Mouse (Mus musculus) forebrain, embryonic 16.5 days (tissue): ENCODE measurements around the gene Avpr1b. TPM values are rescaled to one million over a fixed set of nuclear protein-coding genes. Genes with fewer than 3 reads are reported as not detected.
"Not testable (repeated sequence)": the region's sequence is repeated elsewhere in the genome, so short reads cannot be mapped to it uniquely, and the experiment has no call there.

Source experiments
- ATAC-seq: fragments of 200-750 bp; cut with Nextera tagmentation; 2 replicates; pipeline ENCODE4 v1.8.0; 2017; ENCODE audit warnings: mild to moderate bottlenecking, moderate library complexity
- H3K27ac ChIP-seq: fragments of 300-500 bp; sonication (generic); 2 replicates; pipeline ENCODE4 v1.5.1; 2014; ENCODE audit warnings: low read length, control low read depth
- H3K27me3 ChIP-seq: fragments of 300-500 bp; sonication (generic); replicated peaks from 2 replicates; pipeline ENCODE4 v1.6.1; 2014; ENCODE audit warnings: low read length; ENCODE audit not compliant: control insufficient read depth, insufficient read depth
- H3K36me3 ChIP-seq: fragments of 300-500 bp; sonication (generic); 2 replicates; pipeline ENCODE4 v1.6.1; 2014; ENCODE audit not compliant: control insufficient read depth, insufficient read depth
- H3K4me1 ChIP-seq: fragments of 300-500 bp; sonication (generic); replicated peaks from 2 replicates; pipeline ENCODE4 v1.6.1; 2014; ENCODE audit warnings: low read length; ENCODE audit not compliant: control insufficient read depth, insufficient read depth
- H3K4me2 ChIP-seq: fragments of 300-500 bp; sonication (generic); 2 replicates; pipeline ENCODE4 v1.6.1; 2014; ENCODE audit warnings: mild to moderate bottlenecking, low read length, control low read depth
- H3K4me3 ChIP-seq: fragments of 300-500 bp; sonication (generic); replicated peaks from 2 replicates; pipeline ENCODE4 v1.5.1; 2014; ENCODE audit warnings: mild to moderate bottlenecking, low read length, control low read depth
- H3K9ac ChIP-seq: fragments of 300-500 bp; sonication (generic); replicated peaks from 2 replicates; pipeline ENCODE4 v1.6.1; 2014; ENCODE audit warnings: low read depth, low read length, control low read depth
- H3K9me3 ChIP-seq: fragments of 300-500 bp; sonication (generic); 2 replicates; pipeline ENCODE4 v1.6.1; 2016; ENCODE audit warnings: low read length; ENCODE audit not compliant: control insufficient read depth
- WGBS: fragments of 180-500 bp; shearing (Covaris S2); extraction: QIAGEN DNeasy Blood & Tissue Kit; methylation state at CpG from one replicate; pipeline ENCODE4 v1.1.7; 2014; 5-methylcytosine and 5-hydroxymethylcytosine counted together
- polyA plus RNA-seq: library from polyadenylated mRNA; unstranded; fragments of >200 nt; fragmentation: Nextera tagmentation; extraction: Ambion mirVana; gene quantifications from 2 replicates; pipeline ENCODE4 v1.2.1, GENCODE M21; 2015

Avpr1b gene
- polyA plus RNA-seq, 1 experiment from 2014 or later, result not detected

- Histone ChIP-seq H3K4me1 (no peaks in the 10 kb centered on the region), H3K4me3 (no peak overlapping the region), H3K27ac (no peak overlapping the region), H3K9me3 (no peaks in the 10 kb centered on the region), H3K4me2 (no peak overlapping the region), H3K9ac (no peak overlapping the region), H3K36me3 (no peaks in the 10 kb centered on the region), H3K27me3 (no peaks in the 10 kb centered on the region)
- 89% methylated on average over 6 of the region's 6 CpGs for WGBS
- ATAC-seq, result no peak
Observed at GRCm38 (mm10) chr1:131614641-131615040, 15.6 kb downstream of the Avpr1b start.

DNA sequence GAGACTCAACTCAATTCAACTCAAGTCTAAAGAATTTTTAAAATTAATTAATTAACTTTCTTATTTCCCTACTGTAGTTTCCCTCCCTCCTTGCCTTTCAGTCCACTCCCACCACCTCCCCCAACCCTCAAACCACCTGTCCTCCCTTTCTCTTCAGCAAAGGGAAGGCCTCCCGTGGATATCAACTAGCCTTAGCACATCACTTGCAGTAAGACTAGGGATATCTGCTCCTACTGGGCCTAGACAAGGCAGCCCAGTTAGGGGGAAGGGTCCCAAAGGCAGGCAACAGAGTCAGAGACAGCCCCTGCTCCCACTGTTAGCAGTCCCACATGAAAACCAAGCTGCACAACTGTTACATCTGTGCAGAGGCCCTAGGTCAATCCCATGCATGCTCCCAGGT is 17.1 kb downstream of the Avpr1b start:
- Histone ChIP-seq H3K36me3 (no peaks in the 10 kb centered on the region), H3K27ac (no peak overlapping the region), H3K9ac (no peak overlapping the region), H3K27me3 (no peaks in the 10 kb centered on the region), H3K4me3 (no peak overlapping the region), H3K9me3 (no peaks in the 10 kb centered on the region), H3K4me1 (no peaks in the 10 kb centered on the region), H3K4me2 (no peak overlapping the region)
- ATAC-seq, result no peak
- 76% methylated on average over 1 of the region's 1 CpGs for WGBS

- Histone ChIP-seq H3K4me3 (no peak overlapping the region), H3K36me3 (no peaks in the 10 kb centered on the region), H3K4me1 (no peaks in the 10 kb centered on the region), H3K27me3 (no peaks in the 10 kb centered on the region), H3K9ac (no peak overlapping the region), H3K4me2 (no peak overlapping the region), H3K9me3 (no peaks in the 10 kb centered on the region), H3K27ac (no peak overlapping the region)
- no peak for ATAC-seq
- WGBS, result 79% methylated on average over 5 of the region's 5 CpGs
Observed at GRCm38 (mm10) chr1:131616546-131617220, 17.6 kb downstream of the Avpr1b start.

DNA sequence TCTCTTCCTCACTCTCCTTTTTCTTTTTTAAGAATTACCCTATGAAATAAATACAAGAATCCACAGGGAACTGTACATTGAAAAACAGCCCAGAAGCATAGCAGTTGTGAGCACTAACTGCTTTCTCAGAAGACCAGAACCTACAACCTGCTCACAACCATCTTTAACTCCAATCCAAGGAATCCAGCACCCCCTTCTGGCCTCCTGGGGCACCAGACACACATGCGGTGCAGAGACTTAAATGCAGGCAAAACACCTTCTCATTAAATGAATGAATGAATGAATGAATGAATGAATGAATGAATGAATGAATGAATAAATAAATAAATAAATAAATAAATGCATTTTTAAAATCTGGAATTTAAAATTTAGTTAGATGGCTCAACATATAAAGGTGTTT is 19.5 kb downstream of the Avpr1b start:
- 84% methylated on average over 1 of the region's 1 CpGs for WGBS
- Histone ChIP-seq H3K4me2 (no peak overlapping the region), H3K27me3 (no peaks in the 10 kb centered on the region), H3K4me3 (no peak overlapping the region), H3K9me3 (no peaks in the 10 kb centered on the region), H3K27ac (no peak overlapping the region), H3K9ac (no peak overlapping the region), H3K4me1 (no peaks in the 10 kb centered on the region), H3K36me3 (no peaks in the 10 kb centered on the region)
- no peak for ATAC-seq

- no peak overlapping the region for H3K27ac ChIP-seq
- no peaks in the 10 kb centered on the region for H3K27me3 ChIP-seq
- H3K36me3 ChIP-seq, result no peaks in the 10 kb centered on the region
- H3K4me1 ChIP-seq, result no peaks in the 10 kb centered on the region
- no peaks in the 10 kb centered on the region for H3K9me3 ChIP-seq
- no peak overlapping the region for H3K4me3 ChIP-seq
- WGBS, result 90% methylated on average over 7 of the region's 7 CpGs
- H3K9ac ChIP-seq, result no peak overlapping the region
- no peak overlapping the region for H3K4me2 ChIP-seq
- ATAC-seq, result no peak
Observed at GRCm38 (mm10) chr1:131619348-131619747, 20.3 kb downstream of the Avpr1b start.

- H3K27ac ChIP-seq, result no peak overlapping the region
- ATAC-seq, result no peak
- H3K4me3 ChIP-seq, result no peak overlapping the region
- H3K9me3 ChIP-seq, result no peaks in the 10 kb centered on the region
- no peaks in the 10 kb centered on the region for H3K36me3 ChIP-seq
- WGBS, result 94% methylated on average over 3 of the region's 3 CpGs
- H3K4me1 ChIP-seq, result no peaks in the 10 kb centered on the region
- no peak overlapping the region for H3K9ac ChIP-seq
- H3K27me3 ChIP-seq, result no peaks in the 10 kb centered on the region
- no peak overlapping the region for H3K4me2 ChIP-seq
Observed at GRCm38 (mm10) chr1:131623644-131624043, 24.6 kb downstream of the Avpr1b start.

GRCm38 (mm10) chr1:131624175-131624835 is 25.3 kb downstream of the Avpr1b start:
- ATAC-seq, result no peak
- no peak overlapping the region for H3K4me3 ChIP-seq
- no peak overlapping the region for H3K4me2 ChIP-seq
- no peaks in the 10 kb centered on the region for H3K36me3 ChIP-seq
- 69% methylated on average over 3 of the region's 3 CpGs for WGBS
- H3K9ac ChIP-seq, result no peak overlapping the region
- H3K4me1 ChIP-seq, result no peaks in the 10 kb centered on the region
- no peak overlapping the region for H3K27ac ChIP-seq
- no peaks in the 10 kb centered on the region for H3K9me3 ChIP-seq
- H3K27me3 ChIP-seq, result no peaks in the 10 kb centered on the region

GRCm38 (mm10) chr1:131626200-131626599 is 27.2 kb downstream of the Avpr1b start:
- H3K36me3 ChIP-seq, result no peaks in the 10 kb centered on the region
- H3K4me1 ChIP-seq, result no peaks in the 10 kb centered on the region
- no peak overlapping the region for H3K27ac ChIP-seq
- no peaks in the 10 kb centered on the region for H3K9me3 ChIP-seq
- H3K9ac ChIP-seq, result no peak overlapping the region
- no peaks in the 10 kb centered on the region for H3K27me3 ChIP-seq
- H3K4me2 ChIP-seq, result no peak overlapping the region
- WGBS, result 91% methylated on average over 6 of the region's 6 CpGs
- ATAC-seq, result no peak
- H3K4me3 ChIP-seq, result no peak overlapping the region

GRCm38 (mm10) chr1:131632216-131632615 is 33.2 kb downstream of the Avpr1b start:
- H3K9ac ChIP-seq, H3K27ac ChIP-seq, H3K4me1 ChIP-seq, ATAC-seq, H3K4me3 ChIP-seq, H3K9me3 ChIP-seq, H3K27me3 ChIP-seq, H3K4me2 ChIP-seq, H3K36me3 ChIP-seq: not testable (repeated sequence)
- 22% methylated on average over 6 of the region's 6 CpGs for WGBS
